In the genomic region with DNA sequence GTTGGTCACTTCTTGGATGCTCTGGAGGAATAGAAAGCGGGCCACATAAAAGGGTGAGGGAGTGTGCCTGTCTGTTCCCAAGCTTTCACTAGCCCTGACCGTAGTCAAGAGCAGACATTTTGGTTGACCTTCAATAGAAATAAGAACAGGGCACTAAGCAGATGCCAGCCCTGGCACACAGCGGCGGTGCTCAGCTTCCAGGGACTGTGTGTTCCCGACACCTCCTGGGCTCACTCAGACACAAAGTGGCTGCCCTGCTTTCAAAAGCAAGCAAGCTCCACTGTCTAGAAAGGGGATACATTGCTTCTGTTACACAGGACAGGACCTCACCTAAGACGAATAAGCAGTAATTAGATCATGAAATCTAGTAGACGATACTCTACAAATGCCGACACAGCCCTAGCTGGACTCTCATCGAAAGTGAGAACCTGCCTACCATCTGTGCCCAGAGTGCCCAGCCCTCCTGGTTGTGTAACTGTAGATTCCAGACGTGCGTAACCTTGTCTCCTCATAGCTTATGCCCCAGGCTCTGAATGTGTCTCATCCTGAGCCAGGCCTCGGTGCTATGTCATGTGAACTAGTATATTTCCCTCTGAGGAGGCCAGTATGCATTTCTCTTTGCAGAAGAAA, we compare ENCODE assay signal across 21 mouse cellular contexts. TPM values are rescaled to one million over a fixed set of nuclear protein-coding genes. Genes with fewer than 3 reads are reported as not detected.
A peak's percentile ranks its signal among the peaks of the same experiment; 100 is the strongest.
DNase-seq lines count a peak whose midpoint lies in the region; TF ChIP-seq lines count a peak whose summit lies in the region.
"Had no signal": no experiment of that assay in that cellular context is flagged by ENCODE, and none has a peak within 500 bp of the region (broad histone marks: within the 10 kb centered on the region; RNA-seq: fewer than 3 reads in every experiment).

No protein-coding gene starts in this region.

- DNase-seq in cerebellum, adult 9-10 months: peak; percentile 8
- no peak for DNase-seq in cerebellum, postnatal 4 days (ENCODE audit: low spot score in 2 of 2)
- no peak for DNase-seq in layer of hippocampus, adult 2 months (ENCODE audit: low spot score in 2 of 2)
- no peak for DNase-seq in layer of hippocampus, adult 11-12 months (ENCODE audit: low spot score)
- peak; percentile 48 for DNase-seq in brain, adult 2 months (ENCODE audit: low read depth, low spot score)
- DNase-seq in gastrocnemius, postnatal 36 days: peak; percentile 34 to 42
- DNase-seq in embryo, embryonic 10 days (ENCODE audit: low spot score): no peak
- no peak for DNase-seq in lung, adult 2 months
- DNase-seq: lung, postnatal 36 days had no signal

- intact Hi-C loops in gastrocnemius, postnatal 36 days (cut with DNase I): no loop called here

- no peak overlapping the region for H3K4me3 ChIP-seq in layer of hippocampus, adult 2 months
- H3K4me3 ChIP-seq in lung, adult 2 months (replicated peaks; ENCODE audit: extremely low read depth, low read depth, low read length): no peak overlapping the region
- H3K4me3 ChIP-seq: kidney, embryonic 15.5 days; limb, embryonic 12.5 days; liver, embryonic 15.5 days; midbrain, embryonic 13.5 days had no signal

- WGBS in lung, adult 2 months: 89% methylated on average over 12 of the region's 12 CpGs

- H3K27ac ChIP-seq in layer of hippocampus, adult 2 months: peak overlapping the region; percentile 19; the same call in 1 of the 2 replicates
- H3K27ac ChIP-seq: kidney, embryonic 15.5 days; limb, embryonic 12.5 days; liver, embryonic 15.5 days; midbrain, embryonic 13.5 days had no signal

- TF ChIP-seq POLR2A in lung, adult 2 months (IDR thresholded peaks at IDR 0.05; ENCODE audit: borderline replicate concordance, extremely low read depth, low read depth, low read length): no peak

- no peaks in the 10 kb centered on the region for H3K4me1 ChIP-seq in lung, adult 2 months (ENCODE audit: control insufficient read depth, insufficient read depth, low read length)
- H3K4me1 ChIP-seq: kidney, embryonic 15.5 days; limb, embryonic 12.5 days; liver, embryonic 15.5 days; midbrain, embryonic 13.5 days had no signal

- no peak for TF ChIP-seq CTCF in layer of hippocampus, adult 2 months (conservative IDR thresholded peaks at IDR 0.05)
- no peak for TF ChIP-seq CTCF in lung, adult 2 months (IDR thresholded peaks at IDR 0.05; ENCODE audit: insufficient read depth, low read length)

RNA-seq across cellular contexts. Expression of a gene that starts 37.3 kb away (rescaled TPM):
- total RNA-seq in layer of hippocampus, adult 2 months (2021): not detected
- total RNA-seq in gastrocnemius, postnatal 36 days (2021): not detected
- not detected in 2 replicates for polyA plus RNA-seq in lung, adult 2 months (2012; rRNA removed)
- total RNA-seq: common myeloid progenitor, adult 5-6 weeks; layer of hippocampus, adult 8-10 months had no signal
- polyA plus RNA-seq: forebrain, embryonic 16.5 days; heart, postnatal 0 days; inflammation-experienced regulatory T-cells, adult 6 months; kidney, embryonic 15.5 days; limb, embryonic 12.5 days; liver, embryonic 15.5 days; midbrain, embryonic 13.5 days; Patski; spleen, adult 2 months; testis, adult 2 months had no signal

Comparison
In these comparisons a context has a peak if more than half of its experiments do, and no peak if none do; other contexts are left out.
1. DNase-seq: peak in cerebellum, adult 9-10 months (single experiment), brain, adult 2 months (single experiment) and gastrocnemius, postnatal 36 days (2 of 2); none in cerebellum, postnatal 4 days (0 of 2), layer of hippocampus, adult 2 months (0 of 2), layer of hippocampus, adult 11-12 months (single experiment), embryo, embryonic 10 days (single experiment) and lung, adult 2 months (single experiment).